Mouse (Mus musculus): ENCODE measurements around the gene Ubald1.

DNA sequence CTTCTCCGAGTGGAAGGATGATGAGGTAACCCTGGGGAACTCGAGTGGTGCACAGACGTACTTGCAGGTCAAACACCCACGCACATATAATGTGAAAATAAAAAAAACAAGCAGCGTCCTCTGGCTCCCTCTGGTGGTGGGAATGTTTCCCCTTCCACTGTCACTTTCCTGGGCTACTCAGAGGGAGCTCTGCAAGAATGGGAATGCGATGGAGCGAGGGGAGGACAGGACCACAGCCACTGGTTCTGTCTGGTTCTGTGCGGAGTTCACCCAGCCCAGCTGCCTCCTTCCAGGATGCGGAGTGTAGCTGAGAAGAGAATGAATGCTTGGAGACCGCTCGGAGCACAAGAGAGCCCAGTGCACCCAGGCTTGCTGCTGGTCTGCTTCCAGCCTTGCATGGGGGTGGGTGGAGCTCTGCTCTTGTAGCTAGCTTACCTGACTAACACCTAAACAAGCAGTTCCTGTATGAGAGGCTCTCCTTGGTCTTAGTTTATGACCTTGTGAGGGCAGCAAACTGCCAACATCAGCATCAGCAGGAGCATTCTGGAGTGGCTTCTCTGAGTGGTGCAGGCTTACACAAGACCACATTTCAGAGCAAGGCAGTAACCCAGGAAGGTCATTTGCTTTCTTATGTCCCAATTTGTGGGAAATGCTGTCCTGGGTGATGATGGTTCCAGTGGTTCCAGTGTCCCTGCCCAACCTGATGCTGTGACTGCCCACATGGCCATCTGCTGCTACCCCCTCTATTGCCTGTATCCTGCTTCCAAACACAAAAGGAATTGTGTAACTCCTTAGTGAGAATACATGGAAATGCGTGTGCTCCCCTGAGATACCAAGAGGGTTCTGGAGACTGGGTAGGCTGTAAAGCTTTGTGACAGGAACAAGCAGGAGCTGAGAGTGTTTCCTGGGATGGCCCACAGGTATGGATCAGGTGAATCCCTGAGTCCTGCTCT lies 33.9 kb upstream of the Ubald1 start:
- no peak for TF ChIP-seq POLR2A (IDR thresholded peaks at IDR 0.05; ENCODE audit: extremely low read depth, insufficient read depth, low read length)
- TF ChIP-seq CTCF (IDR thresholded peaks at IDR 0.05; ENCODE audit: extremely low read depth, insufficient read depth, low read length) = peak; percentile 90

Data from cortical plate, adult 2 months (tissue).